Mouse (Mus musculus): ENCODE measurements around the gene Tmem167.

DNA sequence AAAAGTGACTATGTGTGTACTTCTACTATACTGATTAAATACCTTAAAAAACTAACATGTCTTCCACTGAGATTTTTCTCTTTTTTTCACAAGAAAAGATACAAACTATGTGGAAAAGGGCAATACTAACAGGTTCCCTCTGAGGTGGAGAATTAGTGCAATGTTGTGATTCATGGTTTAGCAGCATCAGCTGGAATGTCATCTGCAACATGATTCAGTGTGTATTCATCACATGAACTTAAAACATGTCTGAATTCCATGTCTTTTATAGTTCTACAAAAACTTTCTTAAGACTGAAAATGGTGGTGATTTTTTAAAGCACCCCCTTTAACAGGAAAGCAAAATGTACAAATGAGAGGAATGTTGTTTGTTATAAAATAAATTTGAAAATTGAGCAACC is 63.0 kb downstream of the Tmem167 start:
- TF ChIP-seq CTCF (IDR thresholded peaks at IDR 0.05; ENCODE audit: low read depth, low read length) (no peak), POLR2A (IDR thresholded peaks at IDR 0.05; ENCODE audit: insufficient read depth, low read length) (no peak), EP300 (IDR thresholded peaks at IDR 0.05; ENCODE audit: insufficient read depth, low read depth, low read length) (no peak)
